Mouse (Mus musculus) c-Kit-positive CD71-positive TER-119-negative erythroid progenitor cells, embryonic 14.5 days (primary cell): ENCODE results near the gene Cfh.
"Not testable (repeated sequence)": the region's sequence is repeated elsewhere in the genome, so short reads cannot be mapped to it uniquely, and the experiment has no call there.

Experiments
- DNase-seq: peaks from one replicate; pipeline ENCODE4 v3.0.0-alpha.2; 2013; ENCODE audit warnings: low read depth

Gene Cfh

GRCm38 (mm10) chr1:140183664-140184063 is at the start of gene Cfh:
Cfh (minus strand) TSS chr1:140183764.
- DNase-seq: not testable (repeated sequence)

GRCm38 (mm10) chr1:140226673-140227072 is 43.1 kb upstream of the Cfh start:
- DNase-seq: no peak

- DNase-seq: no peak
Observed at GRCm38 (mm10) chr1:140225221-140225620, 41.7 kb upstream of the Cfh start.

GRCm38 (mm10) chr1:140205329-140205728 is 21.8 kb upstream of the Cfh start:
- no peak for DNase-seq

- DNase-seq: not testable (repeated sequence)
Observed at GRCm38 (mm10) chr1:140188500-140188899, 4.9 kb upstream of the Cfh start.

- no peak for DNase-seq
Observed at GRCm38 (mm10) chr1:140183208-140183607, 356 bp downstream of the Cfh start.

- DNase-seq: no peak
Observed at GRCm38 (mm10) chr1:140180125-140180524, 3.4 kb downstream of the Cfh start.

- no peak for DNase-seq
Observed at GRCm38 (mm10) chr1:140175442-140175841, 8.1 kb downstream of the Cfh start.

GRCm38 (mm10) chr1:140171581-140172154 is 11.9 kb downstream of the Cfh start:
- DNase-seq: no peak

- DNase-seq: no peak
Observed at GRCm38 (mm10) chr1:140158970-140159369, 24.6 kb downstream of the Cfh start.

GRCm38 (mm10) chr1:140069471-140069870 is 114.1 kb downstream of the Cfh start:
- DNase-seq: no peak
